ENCODE assay signal across 17 mouse cellular contexts in the genomic region with DNA sequence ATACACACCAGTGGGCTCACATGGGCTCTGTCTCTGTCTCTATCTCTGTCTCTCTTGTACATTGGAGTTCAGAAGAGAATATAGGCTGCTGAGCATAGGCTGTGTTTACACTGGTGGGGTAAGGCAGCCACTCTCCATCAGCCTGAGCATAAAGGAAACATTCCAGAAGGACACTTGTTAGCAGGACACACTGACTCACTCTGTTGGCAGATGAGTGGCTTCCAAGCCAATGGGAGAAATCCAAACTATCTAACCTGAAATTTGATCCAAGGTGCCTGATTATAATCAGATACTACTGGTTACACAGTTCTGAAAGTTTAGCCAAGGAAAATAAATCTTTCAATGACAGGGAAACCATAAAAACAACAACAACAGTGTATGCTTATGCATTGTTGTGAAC. TPM values are rescaled to one million over a fixed set of nuclear protein-coding genes. Genes with fewer than 3 reads are reported as not detected.
A peak's percentile ranks its signal among the peaks of the same experiment; 100 is the strongest.
DNase-seq lines count a peak whose midpoint lies in the region; ATAC-seq lines count a peak whose summit lies in the region.
"Had no signal": no experiment of that assay in that cellular context is flagged by ENCODE, and none has a peak within 500 bp of the region (broad histone marks: within the 10 kb centered on the region; RNA-seq: fewer than 3 reads in every experiment).

No protein-coding gene starts in this region.

- no peak for ATAC-seq in erythroid progenitor cell, adult 5-6 weeks (replicated peaks; ENCODE audit: low FRiP score, poor library complexity, severe bottlenecking)
- ATAC-seq: forebrain, embryonic 13.5 days; forebrain, embryonic 15.5 days; forebrain, postnatal 0 days had no signal

- peak; percentile 22 to 63 for DNase-seq in adrenal gland, adult (ENCODE audit: inconsistent age in 2 of 2, low spot score in 1 of 2)
- no peak for DNase-seq in adrenal gland, postnatal 25 days
- peak; percentile 29 for DNase-seq in adrenal gland, postnatal 14 days
- DNase-seq in adrenal gland, adult 8-10 months = no peak
- DNase-seq in 3T3-L1 (ENCODE audit: low read depth, low spot score) = peak; percentile 75
- DNase-seq in NIH3T3 (ENCODE audit: low read depth) = peak; percentile 69
- DNase-seq: cerebellum, adult 11 months; cerebellum, adult 18-20 months; cerebellum, adult 8-10 months; cerebellum, adult 9-11 months; cerebellum, postnatal 14 days; cerebellum, postnatal 36 days; embryo, embryonic 11 days; forebrain, postnatal 0 days had no signal

RNA-seq across cellular contexts. Expression of a gene that starts 15.5 kb away (rescaled TPM):
- 7.6 and 8.8 TPM in 2 replicates for total RNA-seq in adrenal gland, postnatal 25 days (2021)
- 4.3 and 5.6 TPM in 2 replicates for total RNA-seq in adrenal gland, postnatal 14 days (2021)
- total RNA-seq in adrenal gland, adult 8-10 months (2022) = 10 to 100 TPM in 2 of 4 experiments, 1 to 10 TPM in 2; 6.7 to 12.5 (median 9.6) TPM
- total RNA-seq in erythroid progenitor cell, adult 5-6 weeks (2015; ENCODE audit: low replicate concordance) = 2.9 TPM in 1 of 2 replicates, not detected in the other
- 3.0 TPM in 1 of 2 replicates, not detected in the other for total RNA-seq in erythroid progenitor cell, adult 5-6 weeks (2017; ENCODE audit: low replicate concordance)

RNA-seq across cellular contexts. Expression of a gene that starts 28.6 kb away (rescaled TPM):
- 795 and 810 TPM in 2 replicates for total RNA-seq in adrenal gland, postnatal 25 days (2021)
- 509 and 525 TPM in 2 replicates for total RNA-seq in adrenal gland, postnatal 14 days (2021)
- 1,000 to 10,000 TPM in 1 of 4 experiments, 100 to 1,000 TPM in 3; 669 to 1,028 (median 803) TPM for total RNA-seq in adrenal gland, adult 8-10 months (2022)
- 158 and 178 TPM in 2 replicates for total RNA-seq in erythroid progenitor cell, adult 5-6 weeks (2015; ENCODE audit: low replicate concordance)
- 104 and 105 TPM in 2 replicates for total RNA-seq in erythroid progenitor cell, adult 5-6 weeks (2017; ENCODE audit: low replicate concordance)

RNA-seq across cellular contexts. Expression of a gene that starts 34.3 kb away (rescaled TPM):
- 21.6 and 35.6 TPM in 2 replicates for total RNA-seq in adrenal gland, postnatal 25 days (2021)
- total RNA-seq in adrenal gland, postnatal 14 days (2021) = 26.3 and 31.9 TPM in 2 replicates
- total RNA-seq in adrenal gland, adult 8-10 months (2022) = 10 to 100 TPM; 37.1 to 45.6 (median 40.2) TPM
- total RNA-seq in erythroid progenitor cell, adult 5-6 weeks (2015; ENCODE audit: low replicate concordance) = 43.6 and 46.1 TPM in 2 replicates
- 42.8 and 56.5 TPM in 2 replicates for total RNA-seq in erythroid progenitor cell, adult 5-6 weeks (2017; ENCODE audit: low replicate concordance)

RNA-seq across cellular contexts. Expression of a gene that starts 43.8 kb away (rescaled TPM):
- total RNA-seq in adrenal gland, postnatal 25 days (2021) = 17.9 and 25.6 TPM in 2 replicates
- 16.5 and 16.6 TPM in 2 replicates for total RNA-seq in adrenal gland, postnatal 14 days (2021)
- 10 to 100 TPM; 25.4 to 74.3 (median 41.9) TPM for total RNA-seq in adrenal gland, adult 8-10 months (2022)
- total RNA-seq in erythroid progenitor cell, adult 5-6 weeks (2015; ENCODE audit: low replicate concordance) = 2.2 and 2.5 TPM in 2 replicates
- 8.0 and 11.1 TPM in 2 replicates for total RNA-seq in erythroid progenitor cell, adult 5-6 weeks (2017; ENCODE audit: low replicate concordance)

RNA-seq across cellular contexts. Expression of a gene that starts 55.3 kb away (rescaled TPM):
- 151 and 219 TPM in 2 replicates for total RNA-seq in adrenal gland, postnatal 25 days (2021)
- 166 and 178 TPM in 2 replicates for total RNA-seq in adrenal gland, postnatal 14 days (2021)
- 100 to 1,000 TPM; 131 to 179 (median 152) TPM for total RNA-seq in adrenal gland, adult 8-10 months (2022)
- 139 and 168 TPM in 2 replicates for total RNA-seq in erythroid progenitor cell, adult 5-6 weeks (2015; ENCODE audit: low replicate concordance)
- total RNA-seq in erythroid progenitor cell, adult 5-6 weeks (2017; ENCODE audit: low replicate concordance) = 174 and 187 TPM in 2 replicates

Comparison
In these comparisons a context has a peak if more than half of its experiments do, and no peak if none do; other contexts are left out.
1. DNase-seq: peak in adrenal gland, adult (2 of 2), adrenal gland, postnatal 14 days (single experiment), 3T3-L1 (single experiment) and NIH3T3 (single experiment); none in adrenal gland, postnatal 25 days (single experiment) and adrenal gland, adult 8-10 months (single experiment).